Mouse (Mus musculus) CD4-positive, CD25-positive, alpha-beta regulatory T cell, adult 4 months (primary cell): ENCODE data around the gene Tmem63c. TPM values are rescaled to one million over a fixed set of nuclear protein-coding genes. Genes with fewer than 3 reads are reported as not detected.

Experiments
- ATAC-seq: one replicate; pipeline ENCODE4 v1.8.0; 2017
- polyA plus RNA-seq, 2 experiments: library from polyadenylated mRNA; unstranded; fragments of 100-300 nt; shearing (Covaris generic); gene quantifications; one replicate each; pipeline ENCODE4 v1.2.1; 2017

Tmem63c gene
- polyA plus RNA-seq, 2 experiments from 2014 or later, result 0.54 to 1.1 TPM

- no peak for ATAC-seq
Measured at GRCm38 (mm10) chr12:87002209-87002608, 18.9 kb upstream of the Tmem63c start.

- no peak for ATAC-seq
Measured at GRCm38 (mm10) chr12:87002815-87003214, 18.3 kb upstream of the Tmem63c start.

GRCm38 (mm10) chr12:87003606-87004005 lies 17.5 kb upstream of the Tmem63c start:
- ATAC-seq, result no peak

- ATAC-seq, result no peak
Measured at GRCm38 (mm10) chr12:87004596-87004995, 16.5 kb upstream of the Tmem63c start.

- no peak for ATAC-seq
Measured at GRCm38 (mm10) chr12:87017041-87017440, 4.1 kb upstream of the Tmem63c start.

- no peak for ATAC-seq
Measured at GRCm38 (mm10) chr12:87018756-87019155, 2.4 kb upstream of the Tmem63c start.

- no peak for ATAC-seq
Measured at GRCm38 (mm10) chr12:87022006-87022405, 866 bp downstream of the Tmem63c start.

GRCm38 (mm10) chr12:87023456-87023855 lies 2.3 kb downstream of the Tmem63c start:
- no peak for ATAC-seq

GRCm38 (mm10) chr12:87026109-87026870 lies 5.2 kb downstream of the Tmem63c start:
- ATAC-seq, result no peak

- ATAC-seq, result no peak
Measured at GRCm38 (mm10) chr12:87026871-87027240, 5.7 kb downstream of the Tmem63c start.

GRCm38 (mm10) chr12:87027391-87027790 lies 6.3 kb downstream of the Tmem63c start:
- ATAC-seq, result peak; percentile 49

GRCm38 (mm10) chr12:87028068-87028467 lies 6.9 kb downstream of the Tmem63c start:
- ATAC-seq, result no peak

- no peak for ATAC-seq
Measured at GRCm38 (mm10) chr12:87029251-87029976, 8.3 kb downstream of the Tmem63c start.

- ATAC-seq, result no peak
Measured at GRCm38 (mm10) chr12:87031163-87031763, 10.1 kb downstream of the Tmem63c start.

GRCm38 (mm10) chr12:87036631-87037030 lies 15.5 kb downstream of the Tmem63c start:
- no peak for ATAC-seq

- ATAC-seq, result no peak
Measured at GRCm38 (mm10) chr12:87040166-87040565, 19.0 kb downstream of the Tmem63c start.

GRCm38 (mm10) chr12:87040857-87041256 lies 19.7 kb downstream of the Tmem63c start:
- no peak for ATAC-seq

- ATAC-seq, result no peak
Measured at GRCm38 (mm10) chr12:87042456-87042855, 21.3 kb downstream of the Tmem63c start.

- no peak for ATAC-seq
Measured at GRCm38 (mm10) chr12:87043221-87043620, 22.1 kb downstream of the Tmem63c start.

GRCm38 (mm10) chr12:87044711-87045110 lies 23.6 kb downstream of the Tmem63c start:
- ATAC-seq, result no peak

- no peak for ATAC-seq
Measured at GRCm38 (mm10) chr12:87047536-87047935, 26.4 kb downstream of the Tmem63c start.

GRCm38 (mm10) chr12:87052661-87053321 lies 31.7 kb downstream of the Tmem63c start:
- no peak for ATAC-seq

- ATAC-seq, result no peak
Measured at GRCm38 (mm10) chr12:87054873-87055272, 33.7 kb downstream of the Tmem63c start.
